16 mouse cellular contexts compared by ENCODE assay signal in genomic region chr2:166426457-166426856, GRCm38 (mm10).
A peak's percentile ranks its signal among the peaks of the same experiment; 100 is the strongest.
DNase-seq lines count a peak whose midpoint lies in the region; ATAC-seq and TF ChIP-seq lines count a peak whose summit lies in the region.
"Had no signal": no experiment of that assay in that cellular context is flagged by ENCODE, and none has a peak within 500 bp of the region (broad histone marks: within the 10 kb centered on the region; RNA-seq: fewer than 3 reads in every experiment).

No protein-coding gene starts in this region.

- WGBS in forebrain, embryonic 10.5 days, result 45% methylated on average over 6 of the region's 6 CpGs
- WGBS in forebrain, embryonic 11.5 days, result 50% methylated on average over 6 of the region's 6 CpGs
- WGBS in kidney, postnatal 0 days, result 53% methylated on average over 6 of the region's 6 CpGs
- WGBS in embryonic facial prominence, embryonic 15.5 days, result 28% methylated on average over 6 of the region's 6 CpGs
- 49% methylated on average over 6 of the region's 6 CpGs for WGBS in limb, embryonic 15.5 days

- H3K4me3 ChIP-seq in forebrain, embryonic 10.5 days, result no peak overlapping the region
- H3K4me3 ChIP-seq in forebrain, embryonic 11.5 days (ENCODE audit: low read depth, low read length), result no peak overlapping the region
- no peak overlapping the region for H3K4me3 ChIP-seq in kidney, postnatal 0 days (replicated peaks; ENCODE audit: low read depth, low read length)
- H3K4me3 ChIP-seq in embryonic facial prominence, embryonic 15.5 days (replicated peaks), result no peak overlapping the region
- no peak overlapping the region for H3K4me3 ChIP-seq in limb, embryonic 15.5 days
- H3K4me3 ChIP-seq: forebrain, embryonic 12.5 days; liver, embryonic 15.5 days; megakaryocyte, embryonic 14.5 days had no signal

- no peaks in the 10 kb centered on the region for H3K36me3 ChIP-seq in forebrain, embryonic 10.5 days (replicated peaks)
- H3K36me3 ChIP-seq in forebrain, embryonic 11.5 days (ENCODE audit: control insufficient read depth, insufficient read depth, low read length), result no peaks in the 10 kb centered on the region
- no peaks in the 10 kb centered on the region for H3K36me3 ChIP-seq in kidney, postnatal 0 days (ENCODE audit: insufficient read depth, low read length)
- H3K36me3 ChIP-seq in embryonic facial prominence, embryonic 15.5 days, result no peaks in the 10 kb centered on the region
- H3K36me3 ChIP-seq in limb, embryonic 15.5 days, result no peaks in the 10 kb centered on the region
- H3K36me3 ChIP-seq: forebrain, embryonic 12.5 days; G1E; liver, embryonic 15.5 days had no signal

- no peaks in the 10 kb centered on the region for H3K9me3 ChIP-seq in forebrain, embryonic 10.5 days
- no peaks in the 10 kb centered on the region; the same call in 1 of the 2 replicates for H3K9me3 ChIP-seq in forebrain, embryonic 11.5 days (ENCODE audit: control insufficient read depth, low read length)
- H3K9me3 ChIP-seq in kidney, postnatal 0 days (replicated peaks; ENCODE audit: low read length), result no peaks in the 10 kb centered on the region
- H3K9me3 ChIP-seq in embryonic facial prominence, embryonic 15.5 days (replicated peaks), result no peaks in the 10 kb centered on the region
- H3K9me3 ChIP-seq in limb, embryonic 15.5 days, result no peaks in the 10 kb centered on the region
- H3K9me3 ChIP-seq: forebrain, embryonic 12.5 days; liver, embryonic 15.5 days; megakaryocyte, embryonic 14.5 days had no signal

- H3K27ac ChIP-seq in forebrain, embryonic 10.5 days, result peak overlapping the region; percentile 54
- no peak overlapping the region for H3K27ac ChIP-seq in forebrain, embryonic 11.5 days (ENCODE audit: low read depth, low read length)
- no peak overlapping the region for H3K27ac ChIP-seq in kidney, postnatal 0 days
- peak overlapping the region; percentile 52 for H3K27ac ChIP-seq in embryonic facial prominence, embryonic 15.5 days (replicated peaks)
- H3K27ac ChIP-seq in limb, embryonic 15.5 days, result peak overlapping the region; percentile 66
- H3K27ac ChIP-seq: forebrain, embryonic 12.5 days; hindbrain, embryonic 14.5 days; liver, embryonic 15.5 days had no signal

- peaks cover 59% of the 10 kb centered on the region for H3K4me1 ChIP-seq in forebrain, embryonic 10.5 days
- H3K4me1 ChIP-seq in forebrain, embryonic 11.5 days (replicated peaks; ENCODE audit: control insufficient read depth, insufficient read depth, low read length), result no peaks in the 10 kb centered on the region; the same call in 1 of the 2 replicates
- no peaks in the 10 kb centered on the region; the same call in 1 of the 2 replicates for H3K4me1 ChIP-seq in kidney, postnatal 0 days (replicated peaks; ENCODE audit: insufficient read depth, low read length)
- H3K4me1 ChIP-seq in embryonic facial prominence, embryonic 15.5 days, result peaks cover 45% of the 10 kb centered on the region
- peaks cover 52% of the 10 kb centered on the region for H3K4me1 ChIP-seq in limb, embryonic 15.5 days
- H3K4me1 ChIP-seq: liver, embryonic 15.5 days; megakaryocyte, embryonic 14.5 days had no signal

- no peak overlapping the region for H3K4me2 ChIP-seq in forebrain, embryonic 11.5 days (ENCODE audit: low read depth, low read length, severe bottlenecking)
- H3K4me2 ChIP-seq in kidney, postnatal 0 days (ENCODE audit: low read length), result no peak overlapping the region
- peak overlapping the region; percentile 28; the same call in 1 of the 2 replicates for H3K4me2 ChIP-seq in embryonic facial prominence, embryonic 15.5 days (replicated peaks)
- H3K4me2 ChIP-seq in limb, embryonic 15.5 days, result no peak overlapping the region
- H3K4me2 ChIP-seq: forebrain, embryonic 12.5 days; hindbrain, embryonic 14.5 days; liver, embryonic 15.5 days had no signal

- H3K9ac ChIP-seq in forebrain, embryonic 11.5 days (ENCODE audit: low read length), result no peak overlapping the region
- H3K9ac ChIP-seq in kidney, postnatal 0 days (ENCODE audit: low read depth, low read length), result no peak overlapping the region
- no peak overlapping the region for H3K9ac ChIP-seq in embryonic facial prominence, embryonic 15.5 days
- no peak overlapping the region for H3K9ac ChIP-seq in limb, embryonic 15.5 days
- H3K9ac ChIP-seq: forebrain, embryonic 12.5 days; hindbrain, embryonic 14.5 days; liver, embryonic 15.5 days had no signal

- H3K27me3 ChIP-seq in forebrain, embryonic 10.5 days (ENCODE audit: poor library complexity, severe bottlenecking), result peaks cover 61% of the 10 kb centered on the region
- peaks cover 10% of the 10 kb centered on the region for H3K27me3 ChIP-seq in forebrain, embryonic 11.5 days (ENCODE audit: control insufficient read depth, insufficient read depth, low read length)
- no peaks in the 10 kb centered on the region for H3K27me3 ChIP-seq in kidney, postnatal 0 days (ENCODE audit: insufficient read depth, low read length)
- no peaks in the 10 kb centered on the region for H3K27me3 ChIP-seq in embryonic facial prominence, embryonic 15.5 days
- no peaks in the 10 kb centered on the region for H3K27me3 ChIP-seq in limb, embryonic 15.5 days
- H3K27me3 ChIP-seq: liver, embryonic 15.5 days had no signal

- no peak for DNase-seq in forebrain, embryonic 10.5 days (ENCODE audit: extremely low spot score, low spot score)
- DNase-seq in forebrain, embryonic 11.5 days (ENCODE audit: low spot score), result no peak
- peak; percentile 47 for DNase-seq in kidney, postnatal 0 days (ENCODE audit: low spot score)
- DNase-seq in kidney, postnatal 14 days, result no peak
- no peak for DNase-seq in cerebellum, adult 18-20 months
- DNase-seq in kidney, postnatal 10 days, result no peak
- DNase-seq: B cell, adult 2 months; cerebellum, postnatal 14 days; thymus, postnatal 14 days had no signal

- TF ChIP-seq CTCF in kidney, postnatal 0 days (IDR thresholded peaks at IDR 0.05; ENCODE audit: low read depth), result no peak

- ATAC-seq in forebrain, embryonic 11.5 days (replicated peaks; ENCODE audit: low FRiP score), result no peak
- ATAC-seq in kidney, postnatal 0 days (replicated peaks; ENCODE audit: low FRiP score, low read depth), result peak; percentile 33; the same call in 1 of the 2 replicates
- ATAC-seq in embryonic facial prominence, embryonic 15.5 days (ENCODE audit: insufficient number of reproducible peaks, low FRiP score, low TSS enrichment, low read depth), result no peak
- ATAC-seq in limb, embryonic 15.5 days (ENCODE audit: insufficient number of reproducible peaks, low FRiP score, low TSS enrichment, low read depth), result no peak

Comparison
In these comparisons a context has a peak if more than half of its experiments do, and no peak if none do; other contexts are left out.
1. H3K27ac ChIP-seq: peak in forebrain, embryonic 10.5 days (single experiment), embryonic facial prominence, embryonic 15.5 days (single experiment) and limb, embryonic 15.5 days (single experiment); none in forebrain, embryonic 11.5 days (single experiment) and kidney, postnatal 0 days (single experiment).